18 mouse cellular contexts compared by ENCODE assay signal in genomic region chr17:52191064-52191682, GRCm38 (mm10).
"Had no signal": no experiment of that assay in that cellular context is flagged by ENCODE, and none has a peak within 500 bp of the region (broad histone marks: within the 10 kb centered on the region; RNA-seq: fewer than 3 reads in every experiment).

No protein-coding gene starts in this region.

- H3K4me3 ChIP-seq: midbrain, embryonic 10.5 days; midbrain, embryonic 12.5 days; myocyte; neural tube, embryonic 13.5 days; neural tube, embryonic 15.5 days had no signal

- DNase-seq: lung, adult 18-20 months; lung, embryonic 14.5 days; lung, postnatal 10 days; lung, postnatal 4 days; midbrain, embryonic 14.5 days; retina, postnatal 1 day; right cerebral cortex, postnatal 14 days; right cerebral cortex, postnatal 4 days; spleen, adult 18-20 months; thymus, adult 2 months; thymus, postnatal 25 days; thymus, postnatal 4 days had no signal

- H3K27ac ChIP-seq: midbrain, embryonic 10.5 days; midbrain, embryonic 12.5 days; neural tube, embryonic 13.5 days; neural tube, embryonic 15.5 days had no signal

- ATAC-seq: midbrain, embryonic 16.5 days had no signal
